Mouse (Mus musculus): ENCODE data around the gene Cdh4.

- TF ChIP-seq CTCF (conservative IDR thresholded peaks at IDR 0.05; ENCODE audit: low read length) (no peak), NANOG (IDR thresholded peaks at IDR 0.05; ENCODE audit: borderline replicate concordance, low read length) (no peak), POU5F1 (IDR thresholded peaks at IDR 0.05; ENCODE audit: borderline replicate concordance, low read length) (no peak)
Observed at GRCm38 (mm10) chr2:179526976-179527375, 84.7 kb downstream of the Cdh4 start.

Data from E14TG2a.4 (cell line).